Mouse (Mus musculus): Measurements from ENCODE around the gene Aadacl4. TPM values are rescaled to one million over a fixed set of nuclear protein-coding genes. Genes with fewer than 3 reads are reported as not detected.
"Not testable (repeated sequence)": the region's sequence is repeated elsewhere in the genome, so short reads cannot be mapped to it uniquely, and the experiment has no call there.

Aadacl4 gene
- not detected in 2 replicates for polyA plus RNA-seq (2012; ENCODE audit: insufficient read depth, insufficient read length, low replicate concordance, missing spikeins)

DNA sequence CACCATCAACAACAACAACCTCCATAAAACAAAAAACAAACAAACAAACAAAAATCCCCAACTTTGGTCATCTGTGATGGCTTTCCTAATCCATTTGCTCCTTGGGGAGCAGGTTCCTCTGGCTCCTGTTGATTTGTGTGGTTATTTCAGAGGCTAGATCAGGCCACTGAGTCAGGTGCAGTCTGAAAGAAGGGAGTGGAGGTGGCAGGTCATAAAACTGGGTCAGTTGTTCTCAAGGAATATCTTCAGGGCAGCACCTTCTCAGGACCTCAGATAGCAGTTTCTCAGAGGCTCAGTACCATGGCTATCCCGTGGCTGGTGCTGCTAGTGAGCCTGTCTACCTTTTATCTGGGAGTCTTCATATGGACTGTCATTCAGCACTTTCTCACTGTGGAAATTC is at the start of gene Aadacl4:
Gene Aadacl4, plus strand, starts transcription at position 301 of the 400 bp plus-strand sequence.
- no peak within 1 kb of the TSS for H3K27ac ChIP-seq (ENCODE audit: insufficient read depth, low read depth, low read length)
- no peak for TF ChIP-seq CTCF (IDR thresholded peaks at IDR 0.05; ENCODE audit: insufficient read depth, low read depth, low read length)
- no peak for TF ChIP-seq POLR2A (IDR thresholded peaks at IDR 0.05; ENCODE audit: insufficient read depth, low read depth, low read length)
- H3K4me1 ChIP-seq (ENCODE audit: control insufficient read depth, insufficient read depth, low read length), result no peaks in the 10 kb centered on the region
- WGBS, result 52% methylated on average over 1 of the region's 1 CpGs
- no peak within 1 kb of the TSS for H3K4me3 ChIP-seq (ENCODE audit: insufficient read depth, low read depth, low read length)

DNA sequence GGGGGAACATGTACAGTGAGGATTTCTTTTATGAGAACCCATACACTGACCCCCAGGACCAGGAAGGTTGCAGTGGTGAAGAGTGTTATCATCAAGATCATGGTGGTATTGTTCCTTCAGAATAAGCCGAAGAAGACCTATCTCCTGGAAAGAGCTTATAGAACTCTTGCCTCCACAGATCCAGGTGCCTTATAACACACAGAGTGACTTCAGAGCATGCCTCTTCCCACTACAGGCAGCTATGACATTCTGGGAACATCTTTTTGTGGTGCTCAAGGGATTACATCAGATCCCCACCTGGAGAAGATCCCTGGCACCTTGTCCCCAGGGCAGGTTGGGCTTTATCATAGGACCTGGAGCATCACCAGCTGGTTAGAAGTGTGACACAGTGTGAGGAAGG is 48.5 kb upstream of the Aadacl4 start, which contains the start of gene Gm13124:
Gene Gm13124, minus strand, starts transcription at position 101 of the 400 bp plus-strand sequence.
- TF ChIP-seq POLR2A (IDR thresholded peaks at IDR 0.05; ENCODE audit: insufficient read depth, low read depth, low read length) (no peak), CTCF (IDR thresholded peaks at IDR 0.05; ENCODE audit: insufficient read depth, low read depth, low read length) (no peak)
- H3K4me1 ChIP-seq (ENCODE audit: control insufficient read depth, insufficient read depth, low read length), result no peaks in the 10 kb centered on the region
- no peak within 1 kb of the TSS for H3K4me3 ChIP-seq (ENCODE audit: insufficient read depth, low read depth, low read length)
- H3K27ac ChIP-seq (ENCODE audit: insufficient read depth, low read depth, low read length), result no peak within 1 kb of the TSS
- 90% methylated on average over 1 of the region's 1 CpGs for whole genome bisulfite sequencing

DNA sequence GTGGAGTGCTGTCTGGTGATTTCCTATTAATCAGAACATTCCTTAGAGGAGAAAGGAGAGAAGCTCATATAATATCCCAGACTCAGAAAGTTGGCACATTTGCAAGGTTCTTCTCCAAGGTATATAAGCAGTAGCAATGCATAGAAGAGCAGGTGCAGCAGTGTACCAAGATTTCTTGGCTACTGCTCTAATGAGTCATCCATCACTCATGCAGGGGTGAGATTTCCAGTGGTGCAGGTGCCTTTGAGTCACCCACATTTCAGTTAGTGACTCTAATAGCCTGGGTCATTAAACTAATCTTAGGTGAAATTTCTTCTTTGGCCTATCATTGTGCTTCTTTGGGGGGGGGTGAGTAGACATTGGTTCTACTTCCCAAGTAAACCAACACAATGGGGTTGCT is 45.8 kb upstream of the Aadacl4 start:
- Histone ChIP-seq H3K4me1 (ENCODE audit: control insufficient read depth, insufficient read depth, low read length) (no peaks in the 10 kb centered on the region), H3K27ac (ENCODE audit: insufficient read depth, low read depth, low read length) (no peak overlapping the region), H3K4me3 (ENCODE audit: insufficient read depth, low read depth, low read length) (no peak overlapping the region)
- TF ChIP-seq CTCF (IDR thresholded peaks at IDR 0.05; ENCODE audit: insufficient read depth, low read depth, low read length) (no peak), POLR2A (IDR thresholded peaks at IDR 0.05; ENCODE audit: insufficient read depth, low read depth, low read length) (no peak)

DNA sequence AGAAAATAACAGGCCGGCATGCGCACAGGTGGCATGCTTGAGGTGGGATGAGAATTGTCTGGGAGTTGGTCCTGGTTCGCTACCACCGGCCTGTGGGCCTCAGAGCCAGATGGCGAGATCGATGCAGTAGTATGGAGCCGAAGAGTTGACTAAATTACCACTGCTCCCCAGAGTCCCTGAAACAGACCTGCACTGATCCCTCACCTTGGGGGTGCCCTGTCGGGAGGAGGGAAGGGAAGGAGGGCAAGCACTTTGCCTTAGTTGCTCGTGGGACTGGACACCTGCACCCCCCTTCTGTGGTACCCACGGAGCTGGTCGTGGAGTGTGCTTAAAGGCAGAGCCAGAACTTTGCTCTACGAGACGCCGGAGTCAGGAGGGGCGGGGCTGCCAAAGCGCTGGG is 27.3 kb upstream of the Aadacl4 start:
- H3K4me1 ChIP-seq (ENCODE audit: control insufficient read depth, insufficient read depth, low read length); H3K4me3 ChIP-seq (ENCODE audit: insufficient read depth, low read depth, low read length); H3K27ac ChIP-seq (ENCODE audit: insufficient read depth, low read depth, low read length): not testable (repeated sequence)
- 87% methylated on average over 14 of the region's 16 CpGs for WGBS

DNA sequence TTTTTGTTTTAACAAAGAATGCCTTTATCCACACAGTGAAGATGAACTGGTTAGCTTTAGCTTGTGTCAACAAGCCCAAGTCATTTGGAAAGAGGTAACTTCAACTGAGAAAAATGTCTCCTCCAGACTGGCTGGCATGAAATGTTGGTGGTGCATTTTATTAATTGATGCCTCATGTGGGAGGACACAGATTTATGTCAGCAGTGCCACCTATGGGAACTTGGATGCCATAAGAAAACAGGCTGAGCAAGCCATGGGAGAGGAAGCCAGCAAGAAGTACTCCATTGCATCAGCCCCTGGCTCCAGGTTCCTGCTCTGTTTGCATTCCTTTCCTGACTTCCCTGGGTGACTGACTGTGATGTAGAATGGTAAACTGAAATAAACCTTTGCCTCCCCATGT is 20.7 kb upstream of the Aadacl4 start:
- Histone ChIP-seq H3K4me1 (ENCODE audit: control insufficient read depth, insufficient read depth, low read length) (no peaks in the 10 kb centered on the region), H3K4me3 (ENCODE audit: insufficient read depth, low read depth, low read length) (no peak overlapping the region), H3K27ac (ENCODE audit: insufficient read depth, low read depth, low read length) (no peak overlapping the region)
- TF ChIP-seq CTCF (IDR thresholded peaks at IDR 0.05; ENCODE audit: insufficient read depth, low read depth, low read length) (no peak), POLR2A (IDR thresholded peaks at IDR 0.05; ENCODE audit: insufficient read depth, low read depth, low read length) (no peak)

DNA sequence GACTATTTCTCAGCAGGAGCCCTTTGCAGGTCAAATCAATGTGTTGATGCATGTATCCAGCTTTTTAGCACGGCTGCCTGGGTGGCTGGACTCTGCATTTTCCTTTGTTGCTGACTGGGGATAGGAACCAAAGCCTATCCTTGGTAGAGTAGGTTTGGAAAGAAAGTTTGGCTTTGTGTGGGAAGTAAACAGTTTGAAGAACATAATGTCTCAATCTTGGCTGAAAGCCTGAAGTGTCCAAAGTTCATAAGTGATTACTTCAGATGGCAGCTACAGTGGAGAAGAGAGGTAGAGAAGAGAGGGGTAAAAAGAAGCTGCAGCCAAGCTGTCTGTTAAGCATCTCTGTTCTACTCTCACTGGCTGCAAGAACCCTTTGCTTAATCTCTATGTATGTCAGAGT is 1.1 kb downstream of the Aadacl4 start:
- WGBS, result 71% methylated on average over 1 of the region's 1 CpGs

DNA sequence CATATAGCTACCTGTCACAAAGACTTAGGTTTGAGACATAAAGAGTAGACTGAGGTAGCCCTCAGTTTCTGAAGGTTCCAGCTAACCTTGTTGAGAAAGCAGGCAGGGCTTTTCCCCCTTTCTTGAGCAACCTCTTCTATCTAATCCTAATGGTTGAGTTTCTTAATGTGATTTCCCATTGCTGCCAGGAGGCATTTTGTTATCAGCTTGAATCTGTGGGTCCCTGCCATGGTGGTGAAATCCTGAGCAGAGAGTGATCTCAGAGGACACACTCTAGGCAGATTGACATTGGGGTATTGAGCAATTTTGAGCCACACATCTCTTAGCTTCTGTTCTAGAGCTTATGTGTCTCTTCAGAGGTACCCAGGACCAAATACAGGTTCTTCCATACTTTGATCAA is 24.8 kb downstream of the Aadacl4 start:
- H3K4me3 ChIP-seq (ENCODE audit: insufficient read depth, low read depth, low read length), result no peak overlapping the region
- TF ChIP-seq POLR2A (IDR thresholded peaks at IDR 0.05; ENCODE audit: insufficient read depth, low read depth, low read length), result no peak
- TF ChIP-seq CTCF (IDR thresholded peaks at IDR 0.05; ENCODE audit: insufficient read depth, low read depth, low read length), result no peak
- no peaks in the 10 kb centered on the region for H3K4me1 ChIP-seq (ENCODE audit: control insufficient read depth, insufficient read depth, low read length)
- no peak overlapping the region for H3K27ac ChIP-seq (ENCODE audit: insufficient read depth, low read depth, low read length)

More for the DNA sequence above, 1.1 kb downstream of the Aadacl4 start:
- no peak overlapping the region for H3K27ac ChIP-seq (ENCODE audit: insufficient read depth, low read depth, low read length)
- TF ChIP-seq POLR2A (IDR thresholded peaks at IDR 0.05; ENCODE audit: insufficient read depth, low read depth, low read length) (no peak), CTCF (IDR thresholded peaks at IDR 0.05; ENCODE audit: insufficient read depth, low read depth, low read length) (no peak)
- no peak overlapping the region for H3K4me3 ChIP-seq (ENCODE audit: insufficient read depth, low read depth, low read length)
- H3K4me1 ChIP-seq (ENCODE audit: control insufficient read depth, insufficient read depth, low read length), result no peaks in the 10 kb centered on the region

Other genes starting within 250 kb of the Aadacl4 start
- gene Pramef20, start 235.8 kb upstream of the Aadacl4 start, polyA plus RNA-seq (2012; ENCODE audit: insufficient read depth, insufficient read length, low replicate concordance, missing spikeins), result not detected in 2 replicates
- not detected in 2 replicates for gene Pramef12, start 205.2 kb upstream of the Aadacl4 start, polyA plus RNA-seq (2012; ENCODE audit: insufficient read depth, insufficient read length, low replicate concordance, missing spikeins)
- not detected in 2 replicates for gene 1700012P22Rik, start 174.9 kb upstream of the Aadacl4 start, polyA plus RNA-seq (2012; ENCODE audit: insufficient read depth, insufficient read length, low replicate concordance, missing spikeins)
- not detected in 2 replicates for gene Gm9944, start 160.4 kb upstream of the Aadacl4 start, polyA plus RNA-seq (2012; ENCODE audit: insufficient read depth, insufficient read length, low replicate concordance, missing spikeins)
- not detected in 2 replicates for gene Aadacl3, start 150.0 kb upstream of the Aadacl4 start, polyA plus RNA-seq (2012; ENCODE audit: insufficient read depth, insufficient read length, low replicate concordance, missing spikeins)
- gene 9430007A20Rik, start 93.9 kb upstream of the Aadacl4 start, polyA plus RNA-seq (2012; ENCODE audit: insufficient read depth, insufficient read length, low replicate concordance, missing spikeins), result not detected in 2 replicates
- not detected in 2 replicates for gene Gm13124, start 48.6 kb upstream of the Aadacl4 start, polyA plus RNA-seq (2012; ENCODE audit: insufficient read depth, insufficient read length, low replicate concordance, missing spikeins)
- gene Gm436, start 72.7 kb downstream of the Aadacl4 start, polyA plus RNA-seq (2012; ENCODE audit: insufficient read depth, insufficient read length, low replicate concordance, missing spikeins), result not detected in 2 replicates
- not detected in 2 replicates for gene Gm13178, start 107.7 kb downstream of the Aadacl4 start, polyA plus RNA-seq (2012; ENCODE audit: insufficient read depth, insufficient read length, low replicate concordance, missing spikeins)
- gene Gm438, start 172.9 kb downstream of the Aadacl4 start, polyA plus RNA-seq (2012; ENCODE audit: insufficient read depth, insufficient read length, low replicate concordance, missing spikeins), result not detected in 2 replicates